Mouse (Mus musculus) liver, postnatal 0 days (tissue): Measurements from ENCODE around the gene Git2.

Experiments
- CTCF ChIP-seq: sonication (generic); IDR thresholded peaks from 2 replicates; pipeline ENCODE4 v1.5.1; 2016; ENCODE audit warnings: antibody characterized with exemption, low read depth
- EP300 ChIP-seq: IDR thresholded peaks from 2 replicates; pipeline ENCODE4 v1.6.1; 2016; ENCODE audit warnings: antibody characterized with exemption, low read depth, mild to moderate bottlenecking

DNA sequence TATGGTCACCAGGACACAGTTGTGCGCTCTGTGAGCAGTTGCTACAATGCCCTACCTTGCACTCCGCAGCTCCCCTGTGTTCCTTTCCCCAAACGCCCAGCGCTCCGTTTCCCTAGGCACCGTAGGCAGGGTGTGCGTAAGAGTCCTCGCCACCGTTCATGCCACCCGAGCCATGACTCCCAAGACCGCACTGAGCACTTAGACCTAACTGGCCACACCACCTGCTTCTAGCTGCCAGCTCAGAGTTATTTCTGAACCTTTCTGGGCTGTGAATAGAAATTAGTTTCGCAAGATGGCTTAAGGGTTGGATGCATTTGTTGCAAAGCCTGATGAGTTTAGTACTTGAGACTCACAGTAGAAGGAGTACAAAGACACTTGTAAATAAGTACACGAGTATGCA, 52.5 kb downstream of the Git2 start:
- TF ChIP-seq CTCF, result no peak
- TF ChIP-seq EP300, result no peak
